Mouse (Mus musculus) kidney, postnatal 25 days (tissue): ENCODE results near the gene Larp1.

Experiments used
- DNase-seq, 2 experiments: peaks; one replicate each; pipeline ENCODE4 v3.0.0; 2021; ENCODE audit warnings: mixed read lengths in 2 of 2

Gene Larp1

GRCm38 (mm10) chr11:58009051-58009515, at the start of gene Larp1:
Larp1 (plus strand) TSS chr11:58009064.
- DNase-seq, result peak in 1 of 2 experiments; percentile 20

DNA sequence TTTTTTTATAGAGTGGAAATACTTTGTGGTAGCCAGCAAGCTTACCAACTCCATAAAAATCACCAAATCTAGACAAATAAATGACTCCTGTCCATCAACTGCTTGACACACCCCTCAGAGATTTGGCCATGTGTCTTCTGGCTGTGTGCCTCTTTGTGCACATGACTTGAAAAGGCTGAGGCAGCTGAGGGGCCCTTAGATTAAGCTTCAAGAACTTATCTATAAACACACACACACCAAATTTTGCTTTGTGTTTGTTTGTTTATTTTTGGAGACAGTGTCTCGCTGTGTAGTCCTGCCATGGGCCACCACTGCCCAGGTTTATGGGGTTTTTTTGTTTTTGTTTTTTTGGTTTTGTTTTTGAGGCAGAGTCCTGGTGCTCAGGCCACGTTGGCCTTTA, 48.9 kb upstream of the Larp1 start:
- DNase-seq, result no peak

- peak; percentile 84 to 92 for DNase-seq
Measured at GRCm38 (mm10) chr11:57962382-57963285, 46.2 kb upstream of the Larp1 start.

DNA sequence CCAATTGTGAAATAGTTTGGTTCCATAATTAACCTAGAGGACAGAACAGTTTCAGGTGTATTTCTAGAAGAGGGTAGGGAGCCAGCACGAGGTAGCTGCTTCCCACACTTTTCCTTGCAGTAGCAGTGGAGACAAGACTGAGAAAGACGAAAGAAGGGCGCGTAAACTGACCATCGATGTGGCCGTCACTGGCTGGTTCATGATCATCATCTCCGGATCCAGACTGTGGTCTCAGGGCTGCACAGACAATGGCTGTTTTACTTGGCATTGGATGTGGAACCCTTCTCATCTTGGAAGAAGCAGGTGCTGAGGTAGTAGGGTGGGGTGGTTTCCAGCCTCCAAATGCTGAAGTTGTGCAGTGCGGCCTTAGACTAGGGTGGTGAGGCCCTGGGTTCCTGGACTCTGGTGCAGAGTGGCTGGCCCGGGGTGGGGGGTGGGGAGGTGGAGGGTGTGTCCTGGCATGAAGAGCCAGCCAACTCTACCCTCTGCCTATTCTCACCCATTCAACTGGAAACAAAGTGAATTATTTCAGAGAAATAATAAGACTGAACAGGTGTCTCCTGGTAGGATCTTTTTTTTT, 45.5 kb upstream of the Larp1 start:
- no peak for DNase-seq

DNA sequence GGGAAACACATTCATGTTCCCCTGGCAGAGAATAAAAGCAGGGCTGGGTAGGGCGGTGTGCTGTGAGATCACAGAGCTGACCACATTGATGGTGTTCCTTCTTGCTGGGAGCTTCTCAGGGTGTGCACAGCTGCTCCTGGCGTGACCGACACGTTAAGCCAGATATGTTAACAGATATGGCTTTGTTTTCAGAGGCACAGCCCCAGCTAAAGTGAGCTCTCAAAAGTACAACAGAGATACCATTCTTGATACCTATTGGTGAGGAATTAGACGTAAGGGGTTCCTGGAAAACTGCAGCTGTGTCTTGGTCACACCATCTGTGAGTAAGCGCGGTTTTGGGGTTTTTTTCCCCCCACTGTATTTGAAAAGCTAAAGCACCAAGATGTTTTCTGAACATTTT, 42.2 kb upstream of the Larp1 start:
- DNase-seq, result no peak

- no peak for DNase-seq
Measured at GRCm38 (mm10) chr11:57968301-57968700, 40.6 kb upstream of the Larp1 start.

DNA sequence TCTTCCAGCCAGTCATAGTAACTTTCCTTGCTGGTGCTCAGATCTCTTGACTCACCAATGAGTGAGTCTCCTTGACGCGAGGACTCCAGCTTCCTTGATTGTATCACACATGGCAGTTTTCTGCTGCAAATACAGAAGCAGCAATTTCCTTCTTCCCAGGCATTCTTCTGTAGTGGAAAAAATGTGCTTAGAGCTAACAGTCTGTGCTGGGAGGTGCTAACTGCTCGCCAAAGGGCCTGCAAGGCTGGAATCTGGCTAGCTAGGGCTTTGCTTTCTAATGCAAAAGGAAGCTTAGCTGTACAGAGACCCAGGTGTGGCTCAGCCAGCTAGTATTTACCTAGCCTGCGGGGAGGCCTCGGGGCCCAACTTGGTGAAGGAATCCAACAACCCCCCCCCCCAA, 38.3 kb upstream of the Larp1 start:
- DNase-seq, result no peak

- DNase-seq, result peak; percentile 81 to 92
Measured at GRCm38 (mm10) chr11:57973001-57973912, 35.6 kb upstream of the Larp1 start.

DNA sequence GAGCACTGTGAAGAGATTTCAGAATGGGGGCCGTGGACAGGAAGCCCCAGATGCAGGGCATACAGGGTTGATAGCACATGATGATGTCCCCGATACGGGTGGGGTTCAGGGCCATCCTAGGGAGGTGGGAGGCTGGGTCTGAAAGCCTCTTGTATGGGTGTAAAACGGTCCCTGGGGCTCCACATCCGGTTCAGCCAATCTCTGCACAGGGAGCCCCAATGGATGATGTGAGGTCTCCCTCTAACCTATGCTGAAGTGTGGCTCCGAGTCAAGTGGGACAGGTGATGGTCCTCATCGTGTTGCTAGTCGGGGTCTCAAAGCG, 35.0 kb upstream of the Larp1 start:
- no peak for DNase-seq

DNA sequence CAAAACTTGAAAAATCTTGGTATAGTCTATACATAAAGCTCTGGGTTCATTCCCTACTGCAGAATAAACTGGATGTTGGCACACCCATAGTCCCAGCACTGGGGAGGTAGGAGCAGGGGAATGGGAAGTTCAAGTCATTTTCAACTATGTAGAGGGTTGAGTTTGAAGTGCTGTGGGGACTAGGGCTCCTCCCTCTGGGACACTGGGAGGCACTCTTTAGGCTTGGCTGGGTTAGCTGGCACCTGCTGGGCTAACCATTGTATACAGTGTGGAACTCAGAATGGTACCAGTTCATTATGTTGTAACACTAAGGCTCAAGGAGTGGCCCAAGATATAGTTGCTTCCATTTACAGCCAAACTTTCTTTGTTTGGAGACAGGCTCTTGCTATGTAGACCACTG, 33.0 kb upstream of the Larp1 start:
- DNase-seq, result no peak

- no peak for DNase-seq
Measured at GRCm38 (mm10) chr11:57977681-57978080, 31.2 kb upstream of the Larp1 start.

GRCm38 (mm10) chr11:57979621-57980020, 29.2 kb upstream of the Larp1 start:
- DNase-seq, result no peak

DNA sequence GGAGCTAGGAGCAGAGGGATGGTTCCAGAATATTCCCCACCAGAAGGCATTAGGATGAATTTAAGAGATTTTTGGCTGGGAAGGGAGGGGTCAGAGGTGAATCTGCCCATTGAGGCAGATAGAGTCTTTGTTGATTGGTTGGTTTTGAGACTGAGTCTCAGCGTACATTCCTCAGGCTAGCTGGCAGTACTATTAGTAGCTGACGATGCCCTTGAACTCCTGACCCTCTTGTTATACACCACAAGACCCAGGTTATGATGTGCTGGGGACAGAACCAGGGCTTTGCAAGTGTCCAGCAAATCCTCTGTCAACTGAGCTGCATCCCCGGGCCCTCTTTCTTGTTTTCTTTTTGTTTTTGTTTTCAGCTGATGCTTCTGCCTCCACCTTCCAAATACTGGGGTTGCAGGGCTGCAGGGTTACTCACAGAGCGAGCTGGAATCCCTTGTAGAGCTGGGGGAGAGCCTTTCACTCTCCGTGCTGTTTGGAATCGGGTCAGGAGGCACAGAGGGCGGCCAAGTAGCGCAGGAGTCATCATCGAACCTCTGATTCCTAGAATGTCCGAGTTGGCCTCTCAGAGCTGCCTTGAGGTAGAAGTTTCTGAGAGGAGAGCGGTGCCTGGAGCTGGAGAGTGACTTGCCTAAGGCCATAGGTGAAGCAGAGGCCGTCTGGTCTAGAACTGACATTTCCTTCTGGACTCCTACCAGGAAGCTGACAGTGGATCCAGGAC, 27.6 kb upstream of the Larp1 start:
- no peak for DNase-seq

DNA sequence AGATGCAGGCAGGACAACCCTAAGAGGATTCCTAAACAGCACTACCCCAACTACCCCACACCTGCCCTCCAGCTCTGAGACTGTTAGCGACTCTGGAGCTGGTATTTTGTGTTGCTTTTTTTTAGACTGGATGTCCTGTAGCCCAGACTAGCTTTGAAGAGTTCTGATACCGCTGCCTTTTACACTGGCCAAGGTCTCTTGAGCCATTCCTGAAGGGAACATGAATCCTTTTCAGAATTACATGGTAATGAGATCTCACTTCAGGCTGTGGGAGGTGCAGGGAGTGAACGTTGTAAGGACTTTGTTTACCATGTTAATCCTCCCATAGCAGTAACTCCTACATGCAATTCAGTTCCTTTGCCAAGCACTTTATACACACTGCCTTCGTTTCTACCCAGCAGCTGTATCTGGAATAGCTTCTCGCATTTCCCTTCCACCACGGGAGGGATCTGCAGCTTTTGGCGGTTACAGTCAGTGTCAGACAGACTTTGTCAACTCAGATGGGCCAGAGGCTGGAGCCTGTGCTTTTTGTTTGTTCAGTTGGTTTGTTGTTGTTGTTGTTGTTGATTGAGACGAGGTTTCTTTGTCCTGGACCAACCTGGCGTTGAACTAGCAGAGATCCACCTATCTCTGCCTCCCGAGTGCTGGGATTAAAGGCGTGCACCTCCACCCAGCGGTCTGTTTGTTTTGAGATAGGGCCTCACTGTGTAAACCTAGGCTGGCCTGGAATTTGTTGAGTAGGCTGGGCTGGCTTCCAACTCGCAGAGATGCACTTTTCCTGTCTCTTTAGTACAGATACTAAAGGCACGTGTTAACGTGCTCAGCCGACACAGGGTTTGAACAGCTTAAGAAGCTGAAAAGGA, 25.2 kb upstream of the Larp1 start:
- DNase-seq, result peak; percentile 67 to 75

- DNase-seq, result no peak
Measured at GRCm38 (mm10) chr11:57984343-57984666, 24.6 kb upstream of the Larp1 start.

- DNase-seq, result no peak
Measured at GRCm38 (mm10) chr11:57985485-57985884, 23.4 kb upstream of the Larp1 start.

DNA sequence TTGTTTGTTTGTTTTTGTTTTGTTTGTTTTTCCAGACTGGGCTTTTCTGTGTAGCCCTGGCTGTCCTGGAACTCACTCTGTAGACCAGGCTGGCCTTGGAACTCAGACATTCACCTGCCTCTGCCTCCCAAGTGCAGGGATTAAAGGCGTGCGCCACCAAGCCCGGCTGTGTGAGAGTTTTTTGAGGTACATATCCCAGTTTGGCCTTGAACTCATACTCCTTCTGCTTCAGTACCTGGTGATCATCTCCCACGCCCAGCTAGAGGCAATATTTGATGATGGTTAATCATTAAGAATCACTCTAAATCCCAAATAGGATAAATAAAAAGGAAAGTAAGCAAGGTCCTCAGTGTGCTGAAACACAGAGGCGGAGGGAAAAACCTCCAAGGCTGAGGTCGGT, 22.8 kb upstream of the Larp1 start:
- DNase-seq, result no peak

DNA sequence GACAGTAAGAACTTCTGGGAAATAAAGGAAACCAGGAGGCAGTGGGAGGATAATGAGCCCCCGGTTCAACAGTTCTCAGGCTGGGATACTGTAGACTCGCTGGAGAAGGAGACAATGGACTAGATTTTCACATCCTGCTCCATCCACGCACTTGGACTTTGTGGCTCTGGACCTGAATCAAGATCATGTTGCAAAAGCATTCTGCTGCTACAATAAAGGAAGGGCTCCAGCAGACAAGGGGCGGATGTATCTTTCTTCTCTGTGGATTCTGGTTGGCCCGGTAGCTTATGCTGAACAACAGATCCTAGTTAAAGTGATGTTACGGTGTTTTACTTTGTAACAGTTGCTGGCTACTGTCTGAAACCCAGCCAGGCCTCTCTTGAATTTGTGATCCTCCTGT, 22.4 kb upstream of the Larp1 start:
- no peak for DNase-seq

GRCm38 (mm10) chr11:57986861-57987260, 22.0 kb upstream of the Larp1 start:
- no peak for DNase-seq

GRCm38 (mm10) chr11:57998168-57998567, 10.7 kb upstream of the Larp1 start:
- no peak for DNase-seq

- peak; percentile 69 to 92 for DNase-seq
Measured at GRCm38 (mm10) chr11:57998872-57999271, 10.0 kb upstream of the Larp1 start.

DNA sequence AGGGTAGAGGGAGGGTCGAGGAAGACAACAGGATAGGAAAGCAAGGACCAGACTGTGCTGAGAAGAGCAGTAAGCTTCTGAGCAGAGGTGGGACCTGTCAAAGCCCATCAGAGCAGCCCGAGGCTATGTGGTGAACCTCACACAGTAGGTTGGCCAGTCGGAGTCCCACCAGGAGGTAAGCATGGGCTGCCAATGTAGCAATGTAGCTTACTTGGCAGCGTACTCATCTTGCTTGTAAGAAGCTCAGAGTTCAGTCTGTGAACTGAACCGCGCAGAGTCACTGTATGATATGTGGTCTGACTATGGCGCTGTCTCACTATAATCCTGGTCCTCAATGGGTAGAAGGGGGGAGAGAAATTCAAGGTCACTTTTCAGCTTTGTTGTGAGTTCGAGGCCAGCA, 5.7 kb upstream of the Larp1 start:
- peak in 1 of 2 experiments; percentile 57 for DNase-seq
